Mouse (Mus musculus): ENCODE data around the gene Ckap5.

- TF ChIP-seq CTCF (IDR thresholded peaks at IDR 0.05; ENCODE audit: low read depth) (peak; percentile 19), EP300 (IDR thresholded peaks at IDR 0.05; ENCODE audit: low read depth) (no peak)
These were observed 11.1 kb downstream of the Ckap5 start for GRCm38 (mm10) chr2:91537588-91538205.

Measured in heart, postnatal 0 days (tissue).